Mouse (Mus musculus) cerebellum, adult 9-11 months (tissue): ENCODE data around the gene Tet3.
"Not testable (repeated sequence)": the region's sequence is repeated elsewhere in the genome, so short reads cannot be mapped to it uniquely, and the experiment has no call there.

Experiments used
- DNase-seq: peaks from one replicate; pipeline ENCODE4 v3.0.0; 2022

The Tet3 gene

DNA sequence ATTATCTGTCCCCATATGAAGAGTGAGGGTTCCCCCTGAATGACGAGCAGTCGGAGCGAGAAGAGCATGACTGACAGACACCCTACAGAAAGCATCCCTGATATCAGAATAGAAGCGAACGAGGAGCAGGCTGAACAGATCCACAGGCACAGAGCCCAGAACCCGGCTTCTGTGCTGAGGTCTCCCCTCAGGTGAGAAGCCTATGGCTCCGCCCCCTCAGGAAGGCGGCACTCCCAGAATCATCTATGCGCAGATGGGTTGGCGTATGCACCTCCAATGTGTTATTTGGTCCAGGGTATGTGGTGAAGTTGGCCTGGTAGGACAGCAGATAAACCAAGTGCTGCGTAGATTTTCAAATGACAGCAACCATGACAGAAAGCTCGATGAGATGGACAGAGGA, 95.8 kb downstream of the Tet3 start:
- peak; percentile 58 for DNase-seq

DNA sequence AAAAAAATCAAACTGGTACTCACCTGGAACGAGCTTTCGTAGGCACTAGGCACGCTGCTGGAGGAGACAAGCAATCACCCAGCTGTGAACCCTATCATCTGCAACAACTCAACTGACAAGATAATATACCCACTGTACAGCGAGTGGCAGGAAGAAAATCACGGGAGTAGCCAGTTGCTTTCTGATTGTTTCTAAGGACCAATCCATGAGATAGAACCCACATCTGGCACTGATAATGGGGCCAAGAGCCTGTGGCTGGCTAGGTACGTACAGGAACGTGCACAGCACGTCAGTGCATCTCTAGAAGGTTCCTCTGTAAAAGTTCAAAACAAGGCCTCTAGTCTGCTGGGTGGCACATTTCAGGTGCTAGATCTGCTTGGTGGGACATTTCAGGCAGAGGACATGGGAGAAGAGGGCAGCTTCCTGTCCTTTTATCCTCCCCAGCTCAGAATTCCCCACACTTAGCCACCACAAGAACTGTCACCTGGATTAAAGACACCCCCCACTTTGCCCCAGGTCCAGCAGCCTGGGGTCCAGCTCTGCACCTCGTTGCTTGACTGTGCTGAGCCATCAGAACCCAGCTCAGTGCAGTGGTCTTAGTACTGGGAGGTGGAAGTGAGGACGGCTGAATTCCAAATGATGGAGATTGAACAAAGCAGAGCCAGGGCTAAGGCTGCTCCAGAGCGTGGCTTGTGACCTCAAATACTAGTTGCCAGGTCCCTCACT, 97.2 kb downstream of the Tet3 start:
- no peak for DNase-seq

DNA sequence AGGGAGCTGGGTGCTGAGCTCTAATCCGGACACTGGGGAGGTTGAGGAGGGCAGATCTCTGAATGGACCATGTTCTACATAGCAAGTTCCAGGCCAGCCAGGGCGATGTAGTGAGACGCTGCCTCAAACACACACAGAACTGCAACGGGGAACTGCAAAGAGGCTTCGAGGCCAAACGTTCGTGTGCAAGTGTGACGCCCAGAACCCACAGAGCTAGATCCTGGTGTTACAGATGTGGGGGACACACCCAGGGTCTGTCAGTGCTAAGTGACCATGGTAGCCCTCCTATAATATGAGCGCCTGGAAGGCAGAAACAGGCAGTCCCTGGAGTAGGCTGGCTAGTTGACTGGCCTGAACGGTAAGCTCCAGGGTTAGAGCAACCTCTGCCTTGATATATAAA, 101.4 kb downstream of the Tet3 start:
- DNase-seq: peak; percentile 30

DNA sequence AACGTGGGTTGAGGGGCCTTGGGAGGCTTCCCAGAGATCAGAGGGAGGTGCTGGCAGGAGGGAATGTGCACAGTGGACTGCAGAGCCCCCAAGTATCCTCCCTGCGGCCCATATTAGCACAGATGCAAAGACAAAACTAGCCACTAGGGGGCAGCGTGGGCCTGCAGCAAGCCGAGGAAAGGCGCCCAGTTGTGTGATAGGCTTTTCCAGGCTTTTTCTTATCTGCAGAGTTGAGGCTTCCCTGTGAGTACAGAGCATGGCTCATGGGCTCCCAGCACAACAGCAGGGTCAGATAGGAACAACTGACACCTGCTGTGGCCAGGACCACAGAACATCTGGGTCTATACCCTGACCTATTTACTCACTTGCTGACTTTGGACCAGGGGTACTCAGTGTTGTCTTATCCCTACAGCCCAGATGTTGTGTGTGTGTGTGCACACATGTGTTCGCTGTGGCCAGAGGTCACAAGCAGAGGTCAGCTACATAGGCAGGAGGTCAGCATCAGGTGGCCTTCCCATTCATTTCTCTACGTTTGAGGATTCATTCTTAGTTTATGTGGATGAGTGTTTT, 102.2 kb downstream of the Tet3 start:
- peak; percentile 82 for DNase-seq

DNA sequence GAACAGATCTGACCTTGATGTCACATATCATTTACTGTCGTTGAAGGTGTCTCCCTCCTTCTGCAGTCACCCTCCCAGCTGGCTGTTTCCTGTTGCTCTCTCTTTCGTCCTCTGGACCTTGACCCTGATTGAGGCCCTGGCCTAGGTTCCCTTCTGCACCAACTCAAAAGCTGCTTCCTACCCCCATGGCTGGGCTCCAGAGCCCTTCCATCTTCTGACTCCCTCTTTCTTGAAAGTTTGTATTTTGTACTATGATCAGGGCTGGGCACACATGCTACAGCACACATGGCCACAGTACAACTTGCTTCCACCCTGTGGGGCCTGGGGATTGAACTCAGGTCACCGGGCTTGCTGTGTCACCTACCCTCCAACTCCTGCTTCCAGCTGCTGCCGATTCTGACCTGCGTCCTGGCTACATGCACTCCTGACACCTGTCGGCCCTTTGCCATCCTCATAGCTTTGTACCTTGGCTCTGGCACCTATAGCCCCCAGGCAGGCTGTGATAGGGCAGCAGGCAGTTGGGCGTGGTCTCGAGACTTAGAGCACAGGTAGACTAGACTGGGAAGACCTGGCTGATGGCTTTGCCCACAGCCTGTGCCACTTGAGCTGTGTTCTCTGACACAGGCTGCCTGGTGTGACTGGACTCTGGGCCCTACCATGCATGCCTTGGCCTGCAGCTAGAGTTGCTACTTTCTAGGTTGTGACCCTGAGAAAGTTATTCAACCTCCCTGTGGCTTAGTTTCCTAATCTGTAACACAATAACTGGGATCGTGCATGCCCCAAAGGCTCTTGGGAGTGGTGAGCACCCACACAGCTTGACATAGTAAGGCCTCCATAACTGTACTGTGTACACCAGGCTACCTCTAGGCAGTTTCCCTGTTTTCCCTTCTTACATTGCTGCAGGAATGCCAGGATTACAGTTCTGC, 103.8 kb downstream of the Tet3 start:
- peak; percentile 56 for DNase-seq

DNA sequence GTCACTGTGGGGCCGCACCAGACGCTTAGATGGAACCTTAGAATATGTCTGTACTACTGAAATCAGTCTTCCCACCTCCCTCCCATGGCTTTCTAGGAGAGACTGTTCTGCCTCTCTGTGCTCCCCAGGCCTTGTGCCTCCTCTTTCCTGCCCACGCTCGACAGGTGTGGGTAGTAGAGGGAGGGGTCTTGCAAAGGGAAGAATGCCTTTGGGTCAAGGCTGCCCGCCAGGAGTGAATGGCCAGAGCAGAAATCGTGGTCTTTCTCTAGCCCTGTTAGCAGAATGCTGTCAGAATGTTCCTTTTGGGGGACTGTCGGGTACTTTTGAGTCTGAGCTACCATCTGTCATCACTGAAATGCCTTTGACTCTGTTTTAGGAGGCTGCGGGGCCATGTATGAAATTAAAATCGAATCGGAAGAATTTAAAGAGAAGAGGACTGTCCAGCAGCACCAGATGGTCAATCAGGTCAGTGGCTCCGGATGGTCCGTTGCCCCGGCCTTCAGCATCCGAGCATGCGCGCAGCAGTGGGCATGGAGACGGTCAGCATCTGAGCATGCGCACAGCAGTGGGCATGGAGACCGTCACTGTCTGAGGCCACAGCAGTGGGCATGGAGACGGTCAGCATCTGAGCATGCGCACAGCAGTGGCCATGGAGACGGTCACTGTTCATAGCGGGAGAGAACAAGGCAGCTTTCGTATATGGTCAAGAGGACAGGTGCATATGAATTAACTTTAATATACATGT, 106.0 kb downstream of the Tet3 start:
- DNase-seq: peak; percentile 97

DNA sequence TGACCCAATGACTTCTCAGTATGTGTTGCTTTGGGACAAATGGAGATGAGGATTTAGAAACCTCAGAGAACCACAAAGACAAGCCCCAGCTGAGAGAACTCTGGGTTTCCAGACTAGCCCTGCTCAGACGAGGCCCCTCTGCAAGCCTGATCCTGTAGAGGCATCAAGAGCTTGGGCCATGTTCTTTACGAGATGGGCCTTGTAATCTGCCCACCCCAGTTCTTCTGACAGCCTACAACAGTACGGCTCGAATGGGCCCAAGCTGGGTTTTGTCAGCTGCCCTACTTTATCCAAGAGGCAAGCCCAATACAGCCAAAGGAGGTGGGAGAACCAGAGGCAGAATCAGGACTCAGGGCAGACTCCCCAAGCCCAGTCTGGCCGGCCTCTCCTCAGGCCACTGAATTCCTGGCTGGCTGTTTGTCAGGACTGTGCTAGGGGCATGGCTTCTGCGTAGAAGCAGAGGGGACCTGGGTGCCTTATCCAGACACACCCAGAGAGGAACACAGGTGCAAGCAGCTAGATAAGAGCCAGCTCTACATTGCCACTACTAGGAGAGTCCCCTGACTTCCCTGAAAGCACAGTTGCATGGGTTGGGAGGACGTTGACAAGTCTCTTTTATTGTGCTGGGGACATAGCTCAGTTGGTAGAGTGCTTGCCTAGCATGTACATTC, 107.3 kb downstream of the Tet3 start:
- DNase-seq: peak; percentile 44

DNA sequence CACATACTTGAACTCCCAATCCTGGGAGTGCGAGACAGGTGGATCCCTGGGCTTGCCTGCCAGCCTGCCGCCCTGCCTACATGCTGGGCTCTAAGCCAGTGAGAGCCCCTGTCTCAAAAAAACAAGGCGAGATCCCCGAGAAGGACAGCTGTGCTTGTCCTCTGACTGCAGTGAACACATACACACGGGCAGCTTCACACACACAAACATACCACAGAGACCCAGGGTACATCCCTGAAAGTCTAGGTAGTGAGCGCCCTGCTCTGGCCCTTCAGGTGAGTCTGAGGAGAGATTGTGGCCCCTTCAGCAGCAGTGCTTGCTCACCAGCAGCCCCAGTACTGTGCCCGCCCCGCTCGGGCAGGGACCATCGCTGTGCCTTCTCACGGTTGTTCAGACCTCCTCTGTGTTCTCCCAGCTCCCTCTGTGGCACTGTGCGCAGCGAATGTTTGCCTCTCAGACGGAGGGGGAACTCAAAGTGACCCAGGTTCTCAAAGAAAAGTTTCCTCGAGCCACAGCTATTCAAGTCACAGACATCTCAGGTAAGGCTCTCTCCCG, 108.0 kb downstream of the Tet3 start:
- DNase-seq: peak; percentile 53

DNA sequence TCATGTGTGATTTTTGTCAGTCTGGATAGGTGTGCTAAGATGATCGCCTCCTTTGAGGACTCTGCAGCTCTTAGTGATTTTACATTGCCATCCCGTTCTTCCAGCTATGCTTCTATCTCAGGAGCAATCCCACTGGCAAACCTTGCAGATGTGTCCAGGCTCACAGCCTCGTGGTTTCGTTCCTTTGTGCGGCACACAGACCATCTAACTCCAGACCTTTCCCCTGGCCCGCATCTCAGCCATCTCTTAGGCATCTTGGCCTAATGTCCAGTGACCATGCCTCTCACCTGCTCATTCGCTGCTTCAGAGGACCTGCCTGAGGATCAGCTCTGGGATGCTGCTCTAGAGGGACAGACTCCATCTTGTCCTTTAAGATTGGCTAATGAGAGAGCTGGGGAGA, 108.7 kb downstream of the Tet3 start:
- DNase-seq: peak; percentile 29

DNA sequence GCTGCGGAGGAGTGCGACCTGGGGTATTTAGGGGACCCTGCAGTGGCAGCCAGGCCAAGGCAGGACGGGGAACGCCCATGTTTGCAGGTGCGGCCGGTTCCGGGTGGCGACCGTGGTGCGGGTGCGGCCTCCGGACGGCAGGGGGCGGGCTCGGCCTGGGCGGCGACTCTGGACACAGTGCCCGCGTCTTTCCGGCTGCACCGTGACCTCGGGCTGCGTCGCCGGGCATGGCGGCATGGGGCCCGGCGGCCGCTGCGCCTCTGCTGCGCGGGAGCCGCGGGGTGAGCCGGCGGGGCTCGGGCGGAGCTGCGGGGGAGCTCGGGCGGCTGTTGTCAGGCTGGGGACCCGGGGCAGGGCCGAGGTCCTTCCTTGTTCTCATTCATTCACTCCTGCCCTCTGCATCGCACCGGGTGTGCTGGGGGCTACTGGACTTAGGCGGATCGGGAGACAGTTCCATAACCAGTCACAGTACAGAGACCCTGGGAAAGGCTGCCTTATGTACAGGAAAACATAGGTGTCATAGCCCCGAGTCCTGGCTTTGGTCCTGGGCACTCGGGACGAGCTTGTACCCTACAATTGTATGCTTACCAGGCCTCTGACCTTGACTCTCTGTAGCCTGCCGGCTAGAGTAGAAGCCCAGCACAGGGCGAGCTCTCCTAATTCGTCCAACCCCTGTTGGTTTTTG, 109.5 kb downstream of the Tet3 start:
- DNase-seq: peak; percentile 91

DNA sequence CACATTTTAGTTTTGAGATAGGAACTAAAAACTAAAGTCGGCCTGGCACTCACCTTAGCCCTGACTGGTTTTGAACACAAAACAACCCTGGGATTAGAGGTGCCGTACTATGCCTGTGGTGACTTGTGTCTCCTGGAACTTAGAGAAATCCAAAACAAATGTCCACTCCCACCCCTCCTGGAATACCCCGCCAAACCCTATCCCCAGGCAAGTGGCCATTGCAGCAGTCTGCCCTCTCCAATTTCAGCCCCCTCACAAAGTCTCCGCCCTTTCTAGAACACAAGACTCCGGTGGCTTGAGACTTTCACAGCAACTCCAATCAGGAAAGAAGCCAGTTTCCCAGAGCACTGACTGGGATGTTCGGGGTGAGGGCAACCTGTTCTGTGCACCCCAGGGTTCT, 110.0 kb downstream of the Tet3 start, which contains the start of gene Bola3:
Gene Bola3, plus strand, starts transcription at position 275 of the 400 bp plus-strand sequence.
- no peak for DNase-seq

DNA sequence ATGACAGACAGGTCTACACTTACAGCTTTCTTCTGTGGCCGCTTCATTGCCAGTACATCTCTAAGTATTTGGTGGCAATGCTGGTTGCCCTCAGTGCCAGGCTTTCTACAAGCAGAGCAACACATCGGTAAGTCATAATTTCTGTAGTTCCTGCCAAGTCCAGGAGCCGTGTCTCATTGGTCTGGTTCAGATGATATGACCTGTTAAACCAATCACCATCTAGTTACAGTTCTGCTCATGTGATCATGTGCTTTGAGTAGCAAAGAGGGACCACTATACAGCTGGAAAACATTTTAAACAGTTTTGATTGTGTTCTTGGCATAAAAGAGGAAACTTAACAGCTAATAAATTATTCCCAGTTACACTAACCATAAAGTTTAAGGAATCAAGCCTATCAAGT, 111.0 kb downstream of the Tet3 start:
- peak; percentile 18 for DNase-seq

DNA sequence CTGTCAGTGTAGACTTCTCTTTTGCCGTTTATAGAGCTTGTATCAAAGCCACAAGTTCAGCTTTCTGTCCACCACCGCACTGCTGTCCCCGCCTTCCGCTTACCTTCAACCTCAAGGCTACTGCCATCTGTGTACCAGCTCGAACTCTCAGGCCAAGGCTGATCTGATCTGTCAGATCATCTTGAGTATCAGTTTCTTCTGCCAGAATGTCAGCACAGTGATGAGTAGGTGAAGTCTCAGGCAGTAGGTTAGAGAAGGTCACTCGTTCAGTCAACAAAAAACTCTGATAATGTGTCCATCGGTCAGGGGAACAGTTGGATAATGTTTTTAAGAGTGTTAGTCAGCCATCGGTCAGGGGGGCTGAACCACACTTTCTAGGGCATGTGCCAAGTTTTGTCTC, 113.6 kb downstream of the Tet3 start:
- not testable (repeated sequence) for DNase-seq

DNA sequence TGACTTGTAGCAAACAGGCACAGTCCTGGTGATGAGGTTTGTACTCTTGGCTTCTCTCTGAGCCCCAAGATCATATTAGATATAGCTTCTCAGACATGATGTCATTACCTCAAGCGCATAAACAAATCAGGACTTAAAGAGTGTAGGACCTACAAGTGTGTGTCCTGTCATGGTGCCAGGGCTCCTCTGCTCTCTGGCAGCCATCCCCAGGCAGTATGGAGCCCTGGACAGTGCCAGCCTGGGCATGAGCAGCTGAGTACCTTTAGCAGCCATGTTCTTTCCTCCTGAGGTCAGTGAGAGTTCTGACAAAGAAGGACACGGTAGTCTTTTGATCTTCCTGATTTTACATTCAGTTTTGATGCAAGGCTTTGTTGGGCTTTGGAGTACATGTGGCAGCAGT, 115.9 kb downstream of the Tet3 start:
- no peak for DNase-seq

DNA sequence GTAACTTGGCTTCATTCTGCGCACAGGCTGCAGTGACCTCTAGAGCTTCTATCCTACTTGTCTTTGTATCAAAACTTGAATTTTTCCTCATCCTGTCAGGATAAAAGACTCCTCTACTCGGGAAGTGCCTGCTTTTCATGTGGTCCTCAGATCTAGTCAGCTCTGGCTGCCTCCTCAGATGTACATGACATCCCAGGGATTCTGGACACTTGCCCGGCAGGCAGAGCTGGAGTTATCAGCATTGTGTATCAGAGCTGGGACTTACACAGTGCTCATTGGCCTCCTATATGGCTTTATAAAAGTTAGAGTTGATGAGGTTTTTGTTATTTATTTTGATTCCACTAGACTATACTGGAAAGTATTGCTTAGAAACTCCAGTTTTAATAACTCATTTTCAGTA, 117.5 kb downstream of the Tet3 start:
- DNase-seq: no peak

DNA sequence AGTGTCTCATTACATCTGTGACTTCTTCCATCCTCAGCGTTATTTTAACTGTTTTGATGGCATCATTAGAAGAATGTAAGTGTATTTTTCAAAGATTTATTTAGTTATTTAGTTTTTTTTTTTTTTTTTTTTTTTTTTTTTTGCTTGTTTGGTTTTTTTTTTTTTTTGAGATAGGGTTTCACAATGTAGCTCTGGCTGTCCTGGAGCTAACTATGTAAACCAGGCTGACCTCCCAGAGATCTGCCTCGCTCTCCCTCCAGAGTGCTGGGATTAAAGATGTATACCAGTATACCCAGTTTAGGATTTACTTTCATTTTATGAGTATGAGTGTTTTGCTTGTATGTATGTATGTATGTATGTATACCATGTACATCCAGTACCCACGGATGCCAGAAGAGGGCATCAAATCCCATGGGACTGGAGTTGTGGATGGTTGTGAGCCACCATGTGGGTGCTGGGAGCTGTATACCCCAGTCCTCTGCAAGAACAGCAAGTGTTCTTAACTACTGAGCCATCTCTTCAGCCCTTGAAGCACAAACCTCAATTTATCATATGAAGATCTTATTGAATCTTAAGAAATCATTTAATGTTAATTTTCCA, 131.2 kb downstream of the Tet3 start:
- DNase-seq: no peak

DNA sequence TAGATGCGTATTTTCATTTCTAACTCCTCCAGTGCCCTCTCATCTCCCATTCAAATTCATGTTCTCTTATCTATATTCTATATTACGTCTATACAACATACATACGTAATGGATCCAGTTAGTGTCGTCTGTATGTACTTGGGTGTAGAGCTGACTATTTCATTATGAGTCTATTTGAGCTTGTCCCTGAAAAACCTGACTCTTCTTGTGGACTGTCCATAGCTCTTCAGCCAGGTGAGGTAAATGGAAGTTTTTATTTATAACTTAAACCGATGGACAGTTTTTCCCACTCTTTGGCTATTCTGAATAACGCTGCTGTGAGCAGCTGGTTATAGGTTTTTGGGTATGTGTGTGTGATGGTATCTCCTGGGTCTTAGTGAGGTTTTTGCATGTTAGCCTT, 132.1 kb downstream of the Tet3 start:
- DNase-seq: no peak

DNA sequence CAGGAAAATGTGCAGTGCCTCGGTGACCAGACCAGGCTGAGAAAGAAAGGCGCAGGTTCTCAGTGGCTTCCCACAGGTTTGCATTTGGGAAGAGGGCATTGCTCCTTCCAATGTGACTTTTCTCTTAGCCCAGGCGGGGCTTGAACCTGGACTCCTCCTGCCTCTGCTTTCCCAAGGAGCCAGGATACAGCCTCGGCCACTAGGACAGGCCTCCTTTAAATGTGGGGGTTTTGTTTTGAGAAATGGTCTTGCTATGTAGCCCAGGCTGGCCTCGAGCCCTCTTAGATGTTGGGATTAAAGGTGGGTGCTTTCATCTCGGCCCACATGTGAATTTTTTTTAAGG, 132.5 kb downstream of the Tet3 start:
- no peak for DNase-seq

DNA sequence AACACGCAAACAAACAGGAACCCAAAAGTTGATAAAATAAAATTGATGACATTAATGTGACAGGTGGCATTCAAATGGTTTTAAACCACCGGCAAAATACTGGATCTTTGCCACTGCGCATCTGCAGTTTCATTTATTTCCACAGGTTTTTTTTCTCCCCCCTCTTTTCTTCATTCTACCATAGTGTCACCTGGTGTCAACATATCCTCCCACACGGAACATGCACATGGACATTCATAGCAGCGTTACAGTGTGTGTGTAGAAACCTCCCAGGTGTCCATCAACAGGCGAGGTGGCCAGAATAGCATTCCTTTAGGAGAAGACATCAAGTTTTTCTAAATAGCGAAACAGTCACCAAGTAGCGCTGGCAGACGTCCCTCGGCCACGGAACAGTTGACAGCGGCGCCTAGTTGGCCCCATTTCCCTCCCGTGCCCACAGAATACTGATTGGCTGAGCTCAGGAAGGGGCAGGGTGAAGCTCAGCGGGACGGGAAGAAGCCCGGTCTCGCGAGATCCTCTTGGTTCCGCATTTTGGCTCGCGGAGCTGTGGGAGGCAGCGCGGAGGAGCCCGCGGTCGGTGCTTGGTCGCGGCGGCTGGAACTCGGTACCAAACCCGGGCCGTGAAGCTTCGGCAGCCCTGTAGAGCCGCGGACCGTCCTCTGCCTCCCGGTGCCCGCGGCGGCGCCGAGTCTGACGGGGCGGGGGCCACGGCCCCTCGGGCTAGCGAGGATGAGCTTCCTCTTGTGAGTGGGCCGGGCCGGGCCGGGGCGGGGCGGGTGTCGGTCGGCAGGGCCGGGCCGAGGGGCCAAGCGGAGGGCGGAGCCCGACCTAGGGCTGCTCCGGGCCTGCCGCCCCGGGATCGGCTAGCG, 133.1 kb downstream of the Tet3 start, which contains the start of the genes Mthfd2 and Mob1a:
Gene Mthfd2, minus strand, starts transcription at position 384 of the 869 bp plus-strand sequence.
Gene Mob1a, plus strand, starts transcription at position 492 of the 869 bp plus-strand sequence.
- DNase-seq: peak; percentile 95
